Mouse (Mus musculus): ENCODE results near the gene Olfr30.
A peak's percentile ranks its signal among the peaks of the same experiment; 100 is the strongest.
"Not testable (repeated sequence)": the region's sequence is repeated elsewhere in the genome, so short reads cannot be mapped to it uniquely, and the experiment has no call there.

Gene Olfr30

GRCm38 (mm10) chr11:58462170-58462569 lies at the start of gene Olfr30:
Olfr30 (minus strand) TSS chr11:58462270.
- DNase-seq = no peak

GRCm38 (mm10) chr11:58509058-58509457 lies 47.0 kb upstream of the Olfr30 start:
- DNase-seq = not testable (repeated sequence)

DNA sequence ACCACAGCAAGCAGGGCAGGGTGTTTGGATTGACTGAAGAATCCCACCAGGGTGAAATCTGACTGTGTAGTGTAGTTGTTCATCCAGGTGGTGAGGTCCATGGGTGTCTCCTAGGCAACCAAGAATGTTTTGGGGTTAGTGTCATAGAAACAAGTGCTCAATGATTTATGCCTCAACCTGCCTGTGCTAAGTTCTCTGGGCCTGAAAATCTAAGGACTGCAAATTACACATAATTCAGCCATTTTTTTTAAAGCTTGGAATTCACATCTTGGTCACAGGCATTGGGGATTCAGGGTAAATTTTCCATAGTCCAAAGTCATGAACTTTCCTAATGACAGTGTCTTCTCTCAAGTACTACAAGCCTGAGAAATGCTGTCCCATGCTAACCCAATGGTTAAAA lies 40.4 kb upstream of the Olfr30 start, which contains the start of gene Olfr331:
Gene Olfr331 (minus strand): TSS at position 101 of the 400 bp plus-strand sequence.
- DNase-seq = not testable (repeated sequence)

GRCm38 (mm10) chr11:58499290-58499689 lies 37.2 kb upstream of the Olfr30 start:
- DNase-seq = no peak

DNA sequence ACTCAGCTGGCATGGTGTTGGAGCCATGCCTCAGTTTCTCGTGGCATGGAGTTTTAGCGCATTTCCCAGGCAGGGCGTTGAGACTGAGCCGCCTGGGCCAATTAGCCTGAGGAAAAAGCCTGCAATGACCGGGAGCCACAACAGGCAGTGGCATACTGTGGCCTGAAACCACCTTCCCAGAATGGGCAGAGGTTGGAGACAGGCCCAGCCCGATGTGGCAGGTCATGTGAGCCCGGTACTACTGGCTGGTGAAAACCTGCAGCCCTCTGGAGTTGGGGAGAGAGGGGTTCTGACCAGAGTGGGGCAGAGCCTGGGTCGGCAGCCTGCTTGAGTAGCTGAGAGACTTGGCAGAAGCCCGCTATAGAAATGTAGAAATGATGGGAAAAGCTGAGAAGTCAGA lies 36.7 kb upstream of the Olfr30 start:
- DNase-seq = no peak

DNA sequence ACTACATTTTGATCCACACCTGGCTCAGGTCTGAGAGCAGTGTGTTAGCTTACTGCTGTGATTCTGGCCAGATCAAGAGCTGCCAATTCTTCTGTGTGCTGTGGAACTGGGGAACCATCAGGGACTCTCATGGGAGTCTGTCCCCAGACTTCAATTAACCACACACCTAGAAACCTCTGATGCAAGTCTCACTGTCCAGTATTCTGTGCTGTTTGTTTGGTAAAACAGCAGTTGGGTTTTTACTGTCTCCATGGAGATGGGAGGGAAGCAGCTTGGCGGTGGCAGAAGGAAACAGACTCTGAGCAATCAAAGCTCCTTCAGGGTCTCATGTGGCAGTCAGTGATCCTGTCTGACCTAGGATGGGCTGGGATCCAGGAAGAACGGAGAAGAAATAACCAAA lies 30.4 kb upstream of the Olfr30 start, which contains the start of gene Olfr332:
Gene Olfr332 (minus strand): TSS at position 101 of the 400 bp plus-strand sequence.
- no peak for DNase-seq

DNA sequence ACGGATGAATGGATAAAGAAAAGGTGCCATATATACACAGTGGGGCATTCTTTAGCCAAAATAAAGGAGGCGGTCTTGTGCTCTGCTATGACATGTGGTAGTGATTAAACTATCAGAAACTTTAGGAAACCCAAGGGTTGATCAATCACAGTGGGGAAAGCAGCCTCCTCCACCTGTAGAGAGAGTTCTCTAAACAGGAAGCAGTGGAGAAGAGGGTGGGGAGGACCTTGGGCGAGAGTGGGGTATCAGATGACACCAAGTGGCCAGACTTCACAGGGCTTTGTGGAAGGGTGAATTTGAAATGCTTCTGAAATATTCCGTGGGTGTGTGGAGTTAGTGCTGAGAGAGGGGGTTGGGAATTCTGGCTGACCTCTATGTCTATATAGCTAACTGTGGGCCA lies 8.5 kb downstream of the Olfr30 start:
- no peak for DNase-seq

- DNase-seq = no peak
Observed at GRCm38 (mm10) chr11:58452759-58453158, 9.3 kb downstream of the Olfr30 start, which contains the start of gene Lypd9. Lypd9 (minus strand) TSS chr11:58452923.

GRCm38 (mm10) chr11:58437866-58438265 lies 24.2 kb downstream of the Olfr30 start:
- no peak for DNase-seq

DNA sequence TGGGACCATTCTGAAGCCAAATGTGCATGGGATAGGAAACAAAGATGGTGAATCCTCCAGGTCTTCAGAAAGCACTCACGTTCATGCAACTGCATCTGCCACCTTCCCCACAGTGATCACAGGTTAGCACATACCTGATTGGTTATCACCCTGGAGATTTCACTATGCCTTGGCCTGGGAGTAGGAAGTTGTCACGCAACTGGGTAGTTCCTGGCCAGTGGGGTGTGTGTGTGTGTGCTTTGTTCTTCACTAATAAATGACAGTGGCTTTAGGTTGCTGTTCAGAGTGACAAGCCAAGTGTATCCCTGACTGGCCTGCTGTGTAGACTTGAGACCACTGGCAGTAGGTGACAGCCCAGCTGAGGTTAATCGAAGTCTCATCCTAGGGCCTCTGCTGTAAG lies 29.8 kb downstream of the Olfr30 start, which contains the start of gene Gm12253:
Gene Gm12253 (plus strand): TSS at position 301 of the 400 bp plus-strand sequence.
- no peak for DNase-seq

GRCm38 (mm10) chr11:58420815-58421214 lies 41.3 kb downstream of the Olfr30 start, which contains the start of gene 1810065E05Rik:
1810065E05Rik (plus strand) TSS chr11:58421111.
- no peak for DNase-seq

DNA sequence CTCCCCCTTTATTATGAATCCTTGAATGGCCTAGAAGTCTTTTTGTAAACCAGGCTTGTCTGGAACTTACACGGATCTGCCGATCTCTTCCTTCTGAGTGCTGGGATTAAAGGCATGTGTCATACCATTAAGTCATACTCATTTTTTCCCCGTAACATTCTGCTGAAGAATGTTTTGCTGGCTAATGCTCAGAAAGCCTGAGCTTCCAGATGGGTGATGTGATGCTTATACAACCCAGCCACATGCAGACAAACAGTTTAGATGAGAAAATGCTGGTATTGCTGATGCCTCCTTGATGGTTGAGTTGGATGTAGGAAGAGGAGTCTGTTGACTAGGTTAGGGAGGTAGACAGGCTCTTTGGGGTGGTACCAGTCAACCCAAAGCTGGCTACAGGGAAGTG lies 43.7 kb downstream of the Olfr30 start:
- DNase-seq = no peak

DNA sequence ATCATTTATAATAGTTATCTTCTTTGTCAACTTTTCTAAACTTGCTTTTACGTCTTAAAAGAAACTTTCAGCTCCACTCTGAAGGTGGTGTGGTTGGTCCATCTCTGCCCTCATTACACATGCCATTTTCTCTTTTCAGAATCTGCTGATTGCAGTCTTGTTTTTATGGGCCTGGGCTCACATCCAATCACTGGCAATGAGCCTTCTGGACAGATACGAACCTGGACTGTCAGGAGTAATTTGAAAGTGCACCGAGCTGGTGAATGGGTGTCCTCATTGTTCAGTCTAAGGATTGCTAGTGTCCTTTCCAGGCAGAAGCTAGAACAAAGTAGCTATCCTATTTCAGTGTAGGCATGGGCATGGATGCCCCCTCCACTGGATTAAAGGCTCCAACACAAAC lies 54.0 kb downstream of the Olfr30 start:
- DNase-seq = peak; percentile 22 to 59

All from cerebellum, postnatal 25 days (tissue).